Mouse (Mus musculus): ENCODE measurements around the gene Gm2696. TPM values are rescaled to one million over a fixed set of nuclear protein-coding genes. Genes with fewer than 3 reads are reported as not detected.

The Gm2696 gene
- polyA plus RNA-seq, 1 experiment from 2014 or later: not detected

GRCm38 (mm10) chr10:77864067-77864761, 49.7 kb downstream of the Gm2696 start:
- Histone ChIP-seq H3K4me1 (peaks cover 21% of the 10 kb centered on the region), H3K9me3 (replicated peaks) (no peaks in the 10 kb centered on the region), H3K27ac (replicated peaks) (peak overlapping the region; percentile 55; the same call in 1 of the 2 replicates), H3K4me3 (peak overlapping the region; percentile 46), H3K36me3 (no peaks in the 10 kb centered on the region), H3K27me3 (ENCODE audit: low read depth, poor library complexity, severe bottlenecking) (no peaks in the 10 kb centered on the region)
- peak; percentile 59 for DNase-seq (ENCODE audit: low spot score)
- WGBS: 49% methylated on average over 13 of the region's 14 CpGs

- Histone ChIP-seq H3K27ac (replicated peaks) (peak overlapping the region; percentile 55; the same call in 1 of the 2 replicates), H3K4me3 (peak overlapping the region; percentile 46), H3K9me3 (replicated peaks) (no peaks in the 10 kb centered on the region), H3K27me3 (ENCODE audit: low read depth, poor library complexity, severe bottlenecking) (no peaks in the 10 kb centered on the region), H3K36me3 (no peaks in the 10 kb centered on the region), H3K4me1 (peaks cover 21% of the 10 kb centered on the region)
- WGBS: 46% methylated on average over 11 of the region's 11 CpGs
- DNase-seq (ENCODE audit: low spot score): no peak
Measured at GRCm38 (mm10) chr10:77864762-77865143, 50.3 kb downstream of the Gm2696 start.

GRCm38 (mm10) chr10:77867546-77867945, 53.1 kb downstream of the Gm2696 start:
- 50% methylated on average over 1 of the region's 1 CpGs for WGBS
- H3K27me3 ChIP-seq (ENCODE audit: low read depth, poor library complexity, severe bottlenecking): no peaks in the 10 kb centered on the region
- no peak for DNase-seq (ENCODE audit: low spot score)

DNA sequence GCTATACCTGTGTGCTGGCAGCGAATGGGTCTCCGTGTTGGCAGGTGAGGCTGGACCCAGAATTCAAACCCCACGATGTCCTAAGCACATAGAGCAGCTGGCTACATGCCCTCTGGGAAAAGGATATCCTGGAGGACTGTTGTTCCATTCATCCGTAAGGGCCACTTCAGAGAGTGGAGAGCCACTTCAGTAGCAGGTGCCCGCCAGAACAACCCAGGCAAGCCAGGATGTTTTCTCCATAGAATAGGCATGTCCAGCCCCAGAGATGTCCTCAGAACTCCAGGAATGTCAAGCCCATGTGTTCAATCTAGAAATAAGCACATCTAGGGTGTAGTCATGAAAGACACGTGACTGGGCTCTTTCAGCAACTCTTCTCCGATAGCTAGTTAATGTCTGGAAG, 55.2 kb downstream of the Gm2696 start:
- Histone ChIP-seq H3K4me1 (peaks cover 7% of the 10 kb centered on the region), H3K4me3 (no peak overlapping the region), H3K36me3 (0 out of 2 replicates have a peak, but pooled peaks cover 2% of the 10 kb centered on the region), H3K27me3 (ENCODE audit: low read depth, poor library complexity, severe bottlenecking) (no peaks in the 10 kb centered on the region), H3K27ac (replicated peaks) (no peak overlapping the region), H3K9me3 (replicated peaks) (peaks cover 3% of the 10 kb centered on the region; the same call in 1 of the 2 replicates)
- 90% methylated on average over 7 of the region's 7 CpGs for WGBS
- DNase-seq (ENCODE audit: low spot score): no peak

More at GRCm38 (mm10) chr10:77867546-77867945, 53.1 kb downstream of the Gm2696 start:
- H3K27ac ChIP-seq (replicated peaks): no peak overlapping the region
- no peak overlapping the region for H3K4me3 ChIP-seq
- H3K9me3 ChIP-seq (replicated peaks): peaks cover 3% of the 10 kb centered on the region; the same call in 1 of the 2 replicates
- peaks cover 19% of the 10 kb centered on the region for H3K4me1 ChIP-seq
- H3K36me3 ChIP-seq: 0 out of 2 replicates have a peak, but pooled peaks cover 2% of the 10 kb centered on the region

- no peak overlapping the region for H3K27ac ChIP-seq (replicated peaks)
- H3K4me1 ChIP-seq: no peaks in the 10 kb centered on the region
- H3K9me3 ChIP-seq (replicated peaks): no peaks in the 10 kb centered on the region
- H3K36me3 ChIP-seq: no peaks in the 10 kb centered on the region
- DNase-seq (ENCODE audit: low spot score): no peak
- H3K27me3 ChIP-seq (ENCODE audit: low read depth, poor library complexity, severe bottlenecking): no peaks in the 10 kb centered on the region
- 65% methylated on average over 6 of the region's 6 CpGs for WGBS
- H3K4me3 ChIP-seq: no peak overlapping the region
Measured at GRCm38 (mm10) chr10:77878985-77879384, 64.5 kb downstream of the Gm2696 start.

- 74% methylated on average over 3 of the region's 3 CpGs for WGBS
- Histone ChIP-seq H3K36me3 (no peaks in the 10 kb centered on the region), H3K4me1 (no peaks in the 10 kb centered on the region), H3K27ac (replicated peaks) (no peak overlapping the region), H3K9me3 (replicated peaks) (no peaks in the 10 kb centered on the region), H3K27me3 (ENCODE audit: low read depth, poor library complexity, severe bottlenecking) (no peaks in the 10 kb centered on the region), H3K4me3 (no peak overlapping the region)
- DNase-seq (ENCODE audit: low spot score): no peak
Measured at GRCm38 (mm10) chr10:77880305-77880704, 65.8 kb downstream of the Gm2696 start.

GRCm38 (mm10) chr10:77882553-77882952, 68.1 kb downstream of the Gm2696 start:
- no peaks in the 10 kb centered on the region for H3K36me3 ChIP-seq
- no peaks in the 10 kb centered on the region for H3K9me3 ChIP-seq (replicated peaks)
- H3K4me3 ChIP-seq: no peak overlapping the region
- DNase-seq (ENCODE audit: low spot score): no peak
- no peaks in the 10 kb centered on the region for H3K4me1 ChIP-seq
- H3K27me3 ChIP-seq (ENCODE audit: low read depth, poor library complexity, severe bottlenecking): no peaks in the 10 kb centered on the region
- H3K27ac ChIP-seq (replicated peaks): no peak overlapping the region
- 87% methylated on average over 5 of the region's 5 CpGs for WGBS

Other genes starting within 250 kb of the Gm2696 start
- gene Pttg1ip, start 233.0 kb upstream of the Gm2696 start, polyA plus RNA-seq (2016; fragmentation: Nextera tagmentation; extraction: Ambion mirVana): 67.0 and 69.9 TPM in 2 replicates
- gene Sumo3, start 208.6 kb upstream of the Gm2696 start, polyA plus RNA-seq (2016; fragmentation: Nextera tagmentation; extraction: Ambion mirVana): 403 and 425 TPM in 2 replicates
- 2.2 and 2.4 TPM in 2 replicates for gene Gm49325, start 208.5 kb upstream of the Gm2696 start, polyA plus RNA-seq (2016; fragmentation: Nextera tagmentation; extraction: Ambion mirVana)
- gene Ube2g2, start 192.4 kb upstream of the Gm2696 start, polyA plus RNA-seq (2016; fragmentation: Nextera tagmentation; extraction: Ambion mirVana): 104 and 107 TPM in 2 replicates
- 0.84 and 0.97 TPM in 2 replicates for gene Tspear, start 128.1 kb upstream of the Gm2696 start, polyA plus RNA-seq (2016; fragmentation: Nextera tagmentation; extraction: Ambion mirVana)
- gene Gm19402, start 123.9 kb upstream of the Gm2696 start, polyA plus RNA-seq (2016; fragmentation: Nextera tagmentation; extraction: Ambion mirVana): not detected in 2 replicates
- gene Gm9508, start 117.4 kb upstream of the Gm2696 start, polyA plus RNA-seq (2016; fragmentation: Nextera tagmentation; extraction: Ambion mirVana): not detected in 2 replicates
- not detected in 2 replicates for gene Gm10272, start 108.1 kb upstream of the Gm2696 start, polyA plus RNA-seq (2016; fragmentation: Nextera tagmentation; extraction: Ambion mirVana)
- not detected in 2 replicates for gene Gm10024, start 103.2 kb upstream of the Gm2696 start, polyA plus RNA-seq (2016; fragmentation: Nextera tagmentation; extraction: Ambion mirVana)
- not detected in 2 replicates for gene Gm10142, start 98.9 kb upstream of the Gm2696 start, polyA plus RNA-seq (2016; fragmentation: Nextera tagmentation; extraction: Ambion mirVana)
- not detected in 2 replicates for gene Krtap12-1, start 94.1 kb upstream of the Gm2696 start, polyA plus RNA-seq (2016; fragmentation: Nextera tagmentation; extraction: Ambion mirVana)
- not detected in 2 replicates for gene Gm10100, start 88.2 kb upstream of the Gm2696 start, polyA plus RNA-seq (2016; fragmentation: Nextera tagmentation; extraction: Ambion mirVana)
- gene Gm18596, start 72.0 kb upstream of the Gm2696 start, polyA plus RNA-seq (2016; fragmentation: Nextera tagmentation; extraction: Ambion mirVana): not detected in 2 replicates
- not detected in 2 replicates for gene Gm9736, start 63.3 kb upstream of the Gm2696 start, polyA plus RNA-seq (2016; fragmentation: Nextera tagmentation; extraction: Ambion mirVana)
- gene Gm3233, start 55.0 kb upstream of the Gm2696 start, polyA plus RNA-seq (2016; fragmentation: Nextera tagmentation; extraction: Ambion mirVana): not detected in 2 replicates
- gene Gm3238, start 43.4 kb upstream of the Gm2696 start, polyA plus RNA-seq (2016; fragmentation: Nextera tagmentation; extraction: Ambion mirVana): not detected in 2 replicates
- not detected in 2 replicates for gene Gm7138, start 37.7 kb upstream of the Gm2696 start, polyA plus RNA-seq (2016; fragmentation: Nextera tagmentation; extraction: Ambion mirVana)
- not detected in 2 replicates for gene Gm3250, start 32.1 kb upstream of the Gm2696 start, polyA plus RNA-seq (2016; fragmentation: Nextera tagmentation; extraction: Ambion mirVana)
- not detected in 2 replicates for gene Gm7137, start 26.5 kb upstream of the Gm2696 start, polyA plus RNA-seq (2016; fragmentation: Nextera tagmentation; extraction: Ambion mirVana)
- not detected in 2 replicates for gene Gm9639, start 19.6 kb upstream of the Gm2696 start, polyA plus RNA-seq (2016; fragmentation: Nextera tagmentation; extraction: Ambion mirVana)
- gene Gm19668, start 15.5 kb upstream of the Gm2696 start, polyA plus RNA-seq (2016; fragmentation: Nextera tagmentation; extraction: Ambion mirVana): not detected in 2 replicates
- gene Gm9507, start 2.8 kb upstream of the Gm2696 start, polyA plus RNA-seq (2016; fragmentation: Nextera tagmentation; extraction: Ambion mirVana): not detected in 2 replicates
- not detected in 2 replicates for gene Krtap10-4, start 12.4 kb downstream of the Gm2696 start, polyA plus RNA-seq (2016; fragmentation: Nextera tagmentation; extraction: Ambion mirVana)
- gene Krtap10-10, start 21.3 kb downstream of the Gm2696 start, polyA plus RNA-seq (2016; fragmentation: Nextera tagmentation; extraction: Ambion mirVana): not detected in 2 replicates
- not detected in 2 replicates for gene Gm36176, start 32.1 kb downstream of the Gm2696 start, polyA plus RNA-seq (2016; fragmentation: Nextera tagmentation; extraction: Ambion mirVana)
- gene Gm10318, start 38.2 kb downstream of the Gm2696 start, polyA plus RNA-seq (2016; fragmentation: Nextera tagmentation; extraction: Ambion mirVana): not detected in 2 replicates
- not detected in 2 replicates for gene Gm3285, start 47.3 kb downstream of the Gm2696 start, polyA plus RNA-seq (2016; fragmentation: Nextera tagmentation; extraction: Ambion mirVana)
- gene Lrrc3, start 87.9 kb downstream of the Gm2696 start, polyA plus RNA-seq (2016; fragmentation: Nextera tagmentation; extraction: Ambion mirVana): 2.3 and 3.2 TPM in 2 replicates
- 0.84 and 0.88 TPM in 2 replicates for gene Trpm2, start 155.9 kb downstream of the Gm2696 start, polyA plus RNA-seq (2016; fragmentation: Nextera tagmentation; extraction: Ambion mirVana)
- 39.6 and 39.8 TPM in 2 replicates for gene 1810043G02Rik, start 163.8 kb downstream of the Gm2696 start, polyA plus RNA-seq (2016; fragmentation: Nextera tagmentation; extraction: Ambion mirVana)
- gene Pfkl, start 195.4 kb downstream of the Gm2696 start, polyA plus RNA-seq (2016; fragmentation: Nextera tagmentation; extraction: Ambion mirVana): 203 and 242 TPM in 2 replicates
- gene Dnmt3l, start 227.3 kb downstream of the Gm2696 start, polyA plus RNA-seq (2016; fragmentation: Nextera tagmentation; extraction: Ambion mirVana): 0.12 and 0.14 TPM in 2 replicates
- gene Aire, start 228.9 kb downstream of the Gm2696 start, polyA plus RNA-seq (2016; fragmentation: Nextera tagmentation; extraction: Ambion mirVana): 0.12 and 0.19 TPM in 2 replicates